Mouse (Mus musculus) kidney, adult 2 months (tissue): ENCODE data around the gene Abcc4.

Experiments used
- CTCF ChIP-seq: fragments of 200-500 bp; conservative IDR thresholded peaks from 2 replicates; pipeline ENCODE4 v1.5.1; 2011; ENCODE audit warnings: low read depth, mild to moderate bottlenecking, control low read depth, low read length, moderate library complexity, mixed read lengths; ENCODE audit not compliant: insufficient read depth, insufficient read length
- POLR2A ChIP-seq: fragments of 200-500 bp; IDR thresholded peaks from one replicate; pipeline ENCODE4 v1.6.1; 2011; ENCODE audit warnings: low read depth, low read length, control low read depth

GRCm38 (mm10) chr14:118436791-118437155, 269.2 kb downstream of the Abcc4 start:
- TF ChIP-seq CTCF (no peak), POLR2A (no peak)
